Mouse (Mus musculus) monocyte, adult 5-6 weeks (primary cell): Measurements from ENCODE around the gene Sart1. TPM values are rescaled to one million over a fixed set of nuclear protein-coding genes. Genes with fewer than 3 reads are reported as not detected.

Experiments used
- ATAC-seq: fragments of 153-309, 156-312 bp; replicated peaks from 2 replicates; pipeline ENCODE4 v1.8.0; 2017; ENCODE audit warnings: mild to moderate bottlenecking; ENCODE audit not compliant: low TSS enrichment, insufficient number of reproducible peaks, severe bottlenecking, poor library complexity, low FRiP score
- total RNA-seq: library from RNA; stranded (forward); fragments of 200-1000, 200-491, 200-594 nt; gene quantifications from 3 replicates; pipeline ENCODE4 v1.2.3, GENCODE M21; 2017

Sart1 gene
- total RNA-seq, 1 experiment from 2014 or later = 133 TPM

DNA sequence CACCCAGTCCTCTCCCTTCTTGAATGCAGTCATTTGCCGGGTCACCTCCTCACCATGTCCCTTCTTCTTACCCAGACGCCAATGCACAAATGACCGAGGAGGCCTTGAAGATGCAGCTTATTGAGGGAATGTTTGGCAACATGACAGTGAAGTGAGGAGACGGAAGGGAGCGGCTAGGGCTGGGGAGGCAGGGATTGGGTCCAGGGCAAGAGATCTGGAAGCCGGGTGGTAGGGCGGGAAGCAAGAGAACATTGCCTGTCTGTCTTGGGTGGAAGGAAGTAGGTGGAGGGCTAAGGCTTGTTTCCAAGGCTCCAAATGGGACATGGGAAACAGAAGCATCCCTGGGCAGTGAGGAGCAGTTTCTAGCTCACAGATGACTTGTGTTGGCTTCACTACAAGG is 47.1 kb downstream of the Sart1 start:
- ATAC-seq = no peak

- peak; percentile 70 for ATAC-seq
These were observed 50.5 kb downstream of the Sart1 start for GRCm38 (mm10) chr19:5337975-5338374.

DNA sequence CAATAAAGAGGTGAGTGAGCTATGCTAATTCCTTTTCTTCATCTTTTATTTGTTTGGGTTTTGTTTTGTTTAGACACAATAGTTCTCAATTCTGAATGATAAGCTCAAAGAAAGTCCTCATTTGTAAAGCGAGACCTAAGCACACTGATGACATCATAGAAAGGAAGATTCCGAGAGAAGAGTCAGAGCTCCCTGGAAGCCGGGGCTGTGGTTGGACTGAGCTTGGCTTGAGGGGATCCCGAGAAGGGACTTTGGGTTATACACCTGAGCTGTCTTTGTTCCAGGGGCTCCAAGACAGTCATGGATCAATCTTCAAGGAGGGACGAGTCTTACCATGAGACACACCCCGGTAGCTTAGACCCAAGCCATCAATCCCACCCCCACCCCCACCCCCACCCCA is 53.1 kb downstream of the Sart1 start, which contains the start of gene Catsper1:
Gene Catsper1 (plus strand): TSS at position 301 of the 400 bp plus-strand sequence.
- no peak for ATAC-seq

GRCm38 (mm10) chr19:5334741-5335140 is 53.8 kb downstream of the Sart1 start:
- no peak for ATAC-seq

DNA sequence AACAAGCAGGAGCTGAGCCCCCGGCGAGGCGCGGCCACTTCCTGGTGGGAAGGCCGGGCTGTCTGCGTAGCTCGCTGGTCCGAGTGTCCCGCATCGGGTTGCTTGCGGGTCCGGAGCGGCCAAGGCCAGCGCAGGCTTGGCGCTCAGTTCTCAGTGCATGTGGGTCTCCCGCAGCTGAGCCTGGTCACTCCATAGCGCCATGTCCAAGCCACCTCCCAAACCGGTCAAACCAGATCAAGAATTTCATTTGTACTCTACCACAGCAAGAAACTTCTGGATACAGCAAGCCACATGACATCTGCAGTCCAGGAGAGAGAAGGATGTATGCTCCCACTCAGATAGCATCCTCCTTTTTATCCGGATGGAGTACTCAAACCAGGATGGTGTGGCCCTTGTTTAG is 60.5 kb downstream of the Sart1 start:
- ATAC-seq = no peak

Other genes with a start within 250 kb of the Sart1 start
- 11.1 to 32.0 TPM (median 19.2 TPM) in 3 replicates for gene Pacs1, start 115.6 kb downstream of the Sart1 start, total RNA-seq
- gene Sf3b2, start 93.2 kb downstream of the Sart1 start, total RNA-seq = 229 to 250 TPM (median 247 TPM) in 3 replicates
- not detected in 3 replicates for gene Gal3st3, start 90.4 kb downstream of the Sart1 start, total RNA-seq
- gene Catsper1, start 53.0 kb downstream of the Sart1 start, total RNA-seq = not detected in 3 replicates
- gene Cst6, start 39.1 kb downstream of the Sart1 start, total RNA-seq = 1.1 TPM in 1 of 3 replicates, not detected in the others
- 29.9 to 38.8 TPM (median 33.8 TPM) in 3 replicates for gene Eif1ad, start 22.0 kb downstream of the Sart1 start, total RNA-seq
- 9.9 to 29.1 TPM (median 22.3 TPM) in 3 replicates for gene Banf1, start 21.5 kb downstream of the Sart1 start, total RNA-seq
- not detected in 3 replicates for gene Tsga10ip, start 13.8 kb upstream of the Sart1 start, total RNA-seq
- 111 to 135 TPM (median 121 TPM) in 3 replicates for gene Drap1, start 36.3 kb upstream of the Sart1 start, total RNA-seq
- 10.6 to 20.5 TPM (median 14.0 TPM) in 3 replicates for gene AI837181, start 36.4 kb upstream of the Sart1 start, total RNA-seq
- 0.49 to 2.6 TPM (median 2.0 TPM) in 3 replicates for gene Fosl1, start 58.8 kb upstream of the Sart1 start, total RNA-seq
- gene Ccdc85b, start 69.2 kb upstream of the Sart1 start, total RNA-seq = 1.2 to 4.1 TPM (median 3.8 TPM) in 3 replicates
- 71.3 to 104 TPM (median 95.3 TPM) in 3 replicates for gene Fibp, start 71.9 kb upstream of the Sart1 start, total RNA-seq
- gene Ctsw, start 79.8 kb upstream of the Sart1 start, total RNA-seq = 113 to 416 TPM (median 150 TPM) in 3 replicates
- 2.0 to 5.9 TPM in 2 of 3 replicates, not detected in the other for gene Efemp2, start 85.3 kb upstream of the Sart1 start, total RNA-seq
- 8.7 to 20.2 TPM (median 11.6 TPM) in 3 replicates for gene Mus81, start 99.7 kb upstream of the Sart1 start, total RNA-seq
- 931 to 1,266 TPM (median 1,127 TPM) in 3 replicates for gene Cfl1, start 101.8 kb upstream of the Sart1 start, total RNA-seq
- 0.29 TPM in 1 of 3 replicates, not detected in the others for gene 1700020D05Rik, start 115.1 kb upstream of the Sart1 start, total RNA-seq
- gene Snx32, start 121.8 kb upstream of the Sart1 start, total RNA-seq = 2.4 to 6.9 TPM (median 4.7 TPM) in 3 replicates
- gene Ovol1, start 171.9 kb upstream of the Sart1 start, total RNA-seq = not detected in 3 replicates
- 13.2 to 18.0 TPM (median 16.1 TPM) in 3 replicates for gene Ap5b1, start 179.3 kb upstream of the Sart1 start, total RNA-seq
- gene Rnaseh2c, start 213.2 kb upstream of the Sart1 start, total RNA-seq = 71.5 to 138 TPM (median 136 TPM) in 3 replicates
- 65.5 to 109 TPM (median 99.2 TPM) in 3 replicates for gene Kat5, start 221.5 kb upstream of the Sart1 start, total RNA-seq
- 58.6 to 89.7 TPM (median 73.2 TPM) in 3 replicates for gene Rela, start 248.8 kb upstream of the Sart1 start, total RNA-seq